Mouse (Mus musculus) ES-Bruce4 (cell line): Measurements from ENCODE around the gene Glce.

Experiments
- CTCF ChIP-seq: IDR thresholded peaks from one replicate; pipeline ENCODE4 v1.8.1; 2011; ENCODE audit warnings: low read depth, low read length
- EP300 ChIP-seq: IDR thresholded peaks from 2 replicates; pipeline ENCODE4 v1.6.1; 2011; ENCODE audit warnings: low read depth, low read length; ENCODE audit not compliant: insufficient read depth
- POLR2A ChIP-seq: IDR thresholded peaks from one replicate; pipeline ENCODE4 v1.8.1; 2011; ENCODE audit warnings: low read length; ENCODE audit not compliant: insufficient read depth

DNA sequence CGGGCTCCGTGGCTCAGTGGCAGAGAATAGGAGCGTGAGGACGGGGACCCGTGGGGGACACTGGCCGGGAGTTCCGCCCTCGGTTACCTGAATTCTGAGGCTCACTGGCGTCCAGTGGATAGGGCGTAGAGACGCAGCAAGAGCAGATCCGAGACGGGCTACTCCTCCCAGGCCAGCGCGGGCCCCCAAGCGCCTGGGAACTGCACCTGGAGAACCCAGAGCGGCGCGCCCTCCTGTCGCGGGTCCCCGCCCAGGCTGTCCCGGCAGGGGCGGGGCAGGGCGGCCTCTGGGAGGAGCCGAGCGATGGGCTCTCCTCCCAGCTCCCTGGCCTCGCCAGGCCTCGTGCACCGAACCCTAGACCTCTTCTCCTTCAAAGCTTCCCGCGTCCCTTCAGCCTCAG, 95.9 kb downstream of the Glce start, which contains the start of gene Paqr5:
- TF ChIP-seq CTCF (no peak), POLR2A (no peak), EP300 (no peak)
